Mouse (Mus musculus) CH12.LX (cell line): ENCODE data around the gene Igsf21.

Source experiments
- EP300 ChIP-seq: IDR thresholded peaks from 2 replicates; pipeline ENCODE4 v1.6.1; 2011; ENCODE audit warnings: low read length, improper control_type of control experiment
- MXI1 ChIP-seq: IDR thresholded peaks from 2 replicates; pipeline ENCODE4 v1.6.1; 2011; ENCODE audit warnings: mild to moderate bottlenecking, low read depth, low read length, improper control_type of control experiment

DNA sequence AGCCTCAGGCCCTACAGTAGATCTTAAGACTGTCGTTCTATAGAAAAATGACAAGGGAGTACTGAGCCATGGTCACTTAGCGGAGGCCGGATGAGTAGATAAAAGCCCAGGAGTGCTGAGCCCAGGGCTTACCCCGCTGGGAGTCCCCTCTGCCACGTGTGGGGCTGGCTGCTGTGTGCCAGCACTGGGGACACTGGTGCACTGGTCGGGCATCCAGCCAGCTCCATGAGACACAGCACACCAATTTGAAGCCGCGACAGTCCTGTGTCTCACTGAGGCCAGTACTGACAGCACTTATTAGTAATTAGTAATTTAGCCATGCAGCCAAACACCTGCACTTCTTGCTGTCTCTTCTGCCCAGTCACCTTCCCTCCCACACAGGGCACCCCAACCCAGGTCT is 28.6 kb downstream of the Igsf21 start:
- no peak for TF ChIP-seq MXI1
- TF ChIP-seq EP300 = no peak
